Mouse (Mus musculus) neural tube, embryonic 15.5 days (tissue): ENCODE results near the gene Abl2. TPM values are rescaled to one million over a fixed set of nuclear protein-coding genes. Genes with fewer than 3 reads are reported as not detected.

Experiments used
- ATAC-seq: fragments of 200-750 bp; cut with Nextera tagmentation; 2 replicates; pipeline ENCODE4 v1.8.0; 2017; ENCODE audit warnings: mild to moderate bottlenecking, moderate TSS enrichment, moderate library complexity; ENCODE audit not compliant: low FRiP score
- H3K27ac ChIP-seq: fragments of 300-500 bp; sonication (generic); replicated peaks from 2 replicates; pipeline ENCODE4 v1.5.1; 2015; ENCODE audit warnings: mild to moderate bottlenecking, inconsistent platforms
- H3K27me3 ChIP-seq: fragments of 300-500 bp; sonication (generic); replicated peaks from 2 replicates; pipeline ENCODE4 v1.6.1; 2015; ENCODE audit warnings: inconsistent platforms
- H3K36me3 ChIP-seq: fragments of 300-500 bp; sonication (generic); 2 replicates; pipeline ENCODE4 v1.6.1; 2015; ENCODE audit warnings: inconsistent platforms
- H3K4me1 ChIP-seq: fragments of 300-500 bp; sonication (generic); 2 replicates; pipeline ENCODE4 v1.6.1; 2015; ENCODE audit warnings: inconsistent platforms
- H3K4me2 ChIP-seq: fragments of 300-500 bp; sonication (generic); 2 replicates; pipeline ENCODE4 v1.6.1; 2015; ENCODE audit warnings: inconsistent platforms, mild to moderate bottlenecking, moderate library complexity
- H3K4me3 ChIP-seq: fragments of 300-500 bp; sonication (generic); replicated peaks from 2 replicates; pipeline ENCODE4 v1.5.1; 2015; ENCODE audit warnings: mild to moderate bottlenecking, inconsistent platforms
- H3K9ac ChIP-seq: fragments of 300-500 bp; sonication (generic); replicated peaks from 2 replicates; pipeline ENCODE4 v1.6.1; 2015; ENCODE audit warnings: mild to moderate bottlenecking, inconsistent platforms
- H3K9me3 ChIP-seq: fragments of 300-500 bp; sonication (generic); replicated peaks from 2 replicates; pipeline ENCODE4 v1.6.1; 2016; ENCODE audit warnings: inconsistent platforms
- WGBS: fragments of 180-500 bp; shearing (Covaris S2); methylation state at CpG from one replicate; pipeline ENCODE4 v1.1.7; 2015; ENCODE audit warnings: mixed read lengths; 5-methylcytosine and 5-hydroxymethylcytosine counted together
- polyA plus RNA-seq: library from polyadenylated mRNA; unstranded; fragments of >200 nt; fragmentation: Nextera tagmentation; extraction: Ambion mirVana; gene quantifications from 2 replicates; pipeline ENCODE4 v1.2.1, GENCODE M21; 2015

Abl2 gene
- polyA plus RNA-seq, 1 experiment from 2014 or later = 5.3 TPM

- no peaks in the 10 kb centered on the region for H3K9me3 ChIP-seq
- H3K4me2 ChIP-seq = no peak overlapping the region
- no peaks in the 10 kb centered on the region for H3K27me3 ChIP-seq
- ATAC-seq = peak; percentile 68; the same call in 1 of the 2 replicates
- WGBS = 43% methylated on average over 4 of the region's 4 CpGs
- no peak overlapping the region for H3K4me3 ChIP-seq
- no peak overlapping the region for H3K27ac ChIP-seq
- H3K36me3 ChIP-seq = no peaks in the 10 kb centered on the region
- no peak overlapping the region for H3K9ac ChIP-seq
- 0 out of 2 replicates have a peak, but pooled peaks cover 5% of the 10 kb centered on the region for H3K4me1 ChIP-seq
Measured at GRCm38 (mm10) chr1:156539787-156540560, 18.6 kb upstream of the Abl2 start.

- Histone ChIP-seq H3K4me3 (no peak overlapping the region), H3K4me2 (peak overlapping the region; percentile 11; the same call in 1 of the 2 replicates), H3K9ac (no peak overlapping the region), H3K27ac (no peak overlapping the region), H3K4me1 (0 out of 2 replicates have a peak, but pooled peaks cover 5% of the 10 kb centered on the region), H3K9me3 (no peaks in the 10 kb centered on the region), H3K36me3 (no peaks in the 10 kb centered on the region), H3K27me3 (no peaks in the 10 kb centered on the region)
- no peak for ATAC-seq
- 30% methylated on average over 12 of the region's 12 CpGs for WGBS
Measured at GRCm38 (mm10) chr1:156543999-156544398, 14.6 kb upstream of the Abl2 start.

DNA sequence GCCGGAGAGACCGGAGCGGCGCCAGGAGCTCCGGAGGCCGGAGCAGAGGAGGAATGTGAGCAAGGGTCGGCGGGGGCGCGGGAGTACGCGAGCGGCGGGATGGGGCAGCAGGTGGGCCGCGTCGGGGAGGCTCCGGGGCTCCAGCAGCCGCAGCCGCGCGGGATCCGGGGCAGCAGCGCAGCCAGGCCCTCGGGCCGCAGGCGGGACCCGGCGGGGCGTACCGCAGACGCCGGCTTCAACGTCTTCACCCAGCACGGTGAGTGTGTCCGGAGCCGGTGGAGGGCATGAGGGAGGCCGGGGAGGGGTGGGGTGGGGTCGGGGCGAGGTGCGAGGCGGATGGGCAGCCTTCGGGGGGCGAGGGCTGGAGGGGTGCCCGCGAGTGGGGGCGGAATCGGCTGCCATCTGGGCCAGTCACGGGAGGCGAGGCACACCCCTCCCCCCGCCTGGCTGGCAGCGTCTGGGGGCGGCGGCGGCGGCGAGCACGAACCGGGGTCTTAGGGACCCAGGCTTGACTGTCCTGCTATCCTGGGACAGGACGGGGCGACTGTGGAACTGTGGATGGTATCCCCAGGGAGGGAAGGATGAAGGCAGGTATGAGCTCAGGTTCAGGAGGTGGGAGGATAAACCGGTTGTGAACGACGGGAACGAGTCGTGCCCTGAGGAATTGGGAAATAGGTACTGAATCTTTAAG is 509 bp downstream of the Abl2 start:
- Histone ChIP-seq H3K27me3 (no peaks in the 10 kb centered on the region), H3K4me3 (peak overlapping the region; percentile 97), H3K9me3 (no peaks in the 10 kb centered on the region), H3K36me3 (no peaks in the 10 kb centered on the region), H3K4me1 (peaks cover 26% of the 10 kb centered on the region), H3K9ac (peak overlapping the region; percentile 98), H3K27ac (peak overlapping the region; percentile 98), H3K4me2 (peak overlapping the region; percentile 82)
- 1% methylated on average over 59 of the region's 66 CpGs for WGBS
- peak; percentile 69 for ATAC-seq

DNA sequence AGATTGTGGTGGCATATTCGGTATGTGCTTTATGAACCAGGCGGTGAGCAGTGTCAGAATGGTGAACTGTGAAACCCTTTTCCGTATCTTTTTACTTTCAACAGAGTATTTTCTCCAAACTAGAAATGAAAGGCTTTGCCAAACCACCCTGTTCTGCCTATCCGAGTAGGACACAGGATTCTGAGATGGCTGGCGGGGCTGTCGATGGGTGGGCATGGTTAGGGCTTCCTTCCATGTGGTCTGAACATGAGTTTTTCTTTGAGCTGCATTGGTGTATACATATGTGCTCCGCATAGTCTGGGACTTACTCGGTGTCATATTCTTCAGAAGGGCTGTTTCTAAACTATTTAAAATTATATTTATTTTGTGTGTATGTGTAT is 1.0 kb downstream of the Abl2 start:
- Histone ChIP-seq H3K4me3 (peak overlapping the region; percentile 97), H3K36me3 (no peaks in the 10 kb centered on the region), H3K9me3 (no peaks in the 10 kb centered on the region), H3K27ac (peak overlapping the region; percentile 98), H3K9ac (peak overlapping the region; percentile 98), H3K4me1 (peaks cover 26% of the 10 kb centered on the region), H3K27me3 (no peaks in the 10 kb centered on the region), H3K4me2 (peak overlapping the region; percentile 82)
- WGBS = 8% methylated on average over 8 of the region's 8 CpGs
- peak; percentile 40 for ATAC-seq

GRCm38 (mm10) chr1:156560500-156560899 is 1.9 kb downstream of the Abl2 start:
- ATAC-seq = no peak
- Histone ChIP-seq H3K36me3 (no peaks in the 10 kb centered on the region), H3K9me3 (no peaks in the 10 kb centered on the region), H3K4me2 (peak overlapping the region; percentile 82), H3K4me3 (peak overlapping the region; percentile 97), H3K4me1 (peaks cover 26% of the 10 kb centered on the region), H3K27me3 (no peaks in the 10 kb centered on the region), H3K9ac (0 out of 2 replicates have a peak overlapping the region, but pooled peaks have one; percentile 10), H3K27ac (no peak overlapping the region)
- WGBS = 80% methylated on average over 9 of the region's 9 CpGs

DNA sequence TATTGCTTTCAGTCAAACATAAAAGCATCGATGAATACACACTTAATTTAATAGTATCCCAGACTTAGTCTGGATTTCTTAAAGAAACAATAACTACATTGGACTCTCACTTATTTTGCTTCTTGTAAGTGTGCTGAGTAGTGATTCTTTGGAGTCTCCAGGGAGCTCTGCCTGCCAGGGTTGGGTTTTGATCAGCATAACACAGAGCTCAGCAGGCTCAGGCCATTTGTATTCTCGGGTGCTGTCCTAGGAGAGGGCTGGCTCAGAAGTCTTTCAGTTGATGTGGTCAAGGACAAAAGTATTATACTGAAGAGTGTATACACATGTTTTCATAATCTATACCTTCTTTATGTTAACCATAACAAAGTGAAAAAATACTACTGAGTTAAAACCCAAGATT is 6.7 kb downstream of the Abl2 start:
- no peaks in the 10 kb centered on the region for H3K9me3 ChIP-seq
- H3K4me3 ChIP-seq = no peak overlapping the region
- no peak overlapping the region for H3K4me2 ChIP-seq
- 52% methylated on average over 2 of the region's 2 CpGs for WGBS
- no peak for ATAC-seq
- H3K4me1 ChIP-seq = peaks cover 17% of the 10 kb centered on the region
- no peaks in the 10 kb centered on the region for H3K27me3 ChIP-seq
- H3K9ac ChIP-seq = no peak overlapping the region
- no peak overlapping the region for H3K27ac ChIP-seq
- H3K36me3 ChIP-seq = no peaks in the 10 kb centered on the region

GRCm38 (mm10) chr1:156566132-156566531 is 7.5 kb downstream of the Abl2 start:
- Histone ChIP-seq H3K9me3 (no peaks in the 10 kb centered on the region), H3K36me3 (no peaks in the 10 kb centered on the region), H3K27me3 (no peaks in the 10 kb centered on the region), H3K9ac (no peak overlapping the region), H3K27ac (no peak overlapping the region), H3K4me2 (no peak overlapping the region), H3K4me3 (no peak overlapping the region), H3K4me1 (peaks cover 11% of the 10 kb centered on the region; the same call in 1 of the 2 replicates)
- 95% methylated on average over 3 of the region's 3 CpGs for WGBS
- ATAC-seq = no peak

GRCm38 (mm10) chr1:156569615-156570014 is 11.0 kb downstream of the Abl2 start:
- Histone ChIP-seq H3K4me1 (peaks cover 7% of the 10 kb centered on the region; the same call in 1 of the 2 replicates), H3K4me2 (no peak overlapping the region), H3K4me3 (no peak overlapping the region), H3K36me3 (no peaks in the 10 kb centered on the region), H3K27ac (no peak overlapping the region), H3K27me3 (no peaks in the 10 kb centered on the region), H3K9me3 (no peaks in the 10 kb centered on the region), H3K9ac (no peak overlapping the region)
- WGBS = 87% methylated on average over 4 of the region's 4 CpGs
- ATAC-seq = no peak

- no peak for ATAC-seq
- Histone ChIP-seq H3K4me1 (peaks cover 9% of the 10 kb centered on the region; the same call in 1 of the 2 replicates), H3K27me3 (no peaks in the 10 kb centered on the region), H3K4me2 (no peak overlapping the region), H3K9me3 (no peaks in the 10 kb centered on the region), H3K27ac (no peak overlapping the region), H3K4me3 (no peak overlapping the region), H3K36me3 (no peaks in the 10 kb centered on the region), H3K9ac (no peak overlapping the region)
- 87% methylated on average over 4 of the region's 4 CpGs for WGBS
Measured at GRCm38 (mm10) chr1:156572952-156573351, 14.4 kb downstream of the Abl2 start.

- H3K36me3 ChIP-seq = no peaks in the 10 kb centered on the region
- no peak overlapping the region for H3K9ac ChIP-seq
- no peak overlapping the region for H3K4me3 ChIP-seq
- H3K9me3 ChIP-seq = no peaks in the 10 kb centered on the region
- H3K4me2 ChIP-seq = no peak overlapping the region
- H3K27me3 ChIP-seq = no peaks in the 10 kb centered on the region
- H3K4me1 ChIP-seq = peaks cover 14% of the 10 kb centered on the region
- 66% methylated on average over 11 of the region's 11 CpGs for WGBS
- ATAC-seq = no peak
- peak overlapping the region; percentile 24 for H3K27ac ChIP-seq
Measured at GRCm38 (mm10) chr1:156581149-156581548, 22.6 kb downstream of the Abl2 start.

DNA sequence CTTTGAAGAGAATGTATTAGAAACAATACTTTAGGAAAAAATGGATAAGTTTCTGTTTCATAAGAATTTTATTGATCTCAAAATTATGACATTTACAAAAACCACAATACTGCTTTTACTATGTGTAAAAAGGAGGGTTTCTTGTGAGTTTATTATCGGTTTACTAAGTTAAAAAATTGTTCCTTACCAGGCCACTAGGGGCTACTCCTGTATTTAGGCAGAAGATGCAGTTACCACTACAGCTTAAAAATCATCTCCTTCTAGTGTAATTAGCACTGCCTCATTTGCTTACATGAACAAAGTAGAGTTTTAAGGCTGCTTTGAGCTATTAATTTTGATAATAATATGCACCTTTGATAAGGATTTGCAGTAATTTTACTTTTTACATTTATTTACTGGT is 25.6 kb downstream of the Abl2 start:
- Histone ChIP-seq H3K9me3 (no peaks in the 10 kb centered on the region), H3K27me3 (no peaks in the 10 kb centered on the region), H3K27ac (no peak overlapping the region), H3K4me1 (peaks cover 14% of the 10 kb centered on the region), H3K4me3 (no peak overlapping the region), H3K9ac (no peak overlapping the region), H3K36me3 (no peaks in the 10 kb centered on the region), H3K4me2 (no peak overlapping the region)
- no peak for ATAC-seq
- WGBS = 75% methylated on average over 1 of the region's 1 CpGs

DNA sequence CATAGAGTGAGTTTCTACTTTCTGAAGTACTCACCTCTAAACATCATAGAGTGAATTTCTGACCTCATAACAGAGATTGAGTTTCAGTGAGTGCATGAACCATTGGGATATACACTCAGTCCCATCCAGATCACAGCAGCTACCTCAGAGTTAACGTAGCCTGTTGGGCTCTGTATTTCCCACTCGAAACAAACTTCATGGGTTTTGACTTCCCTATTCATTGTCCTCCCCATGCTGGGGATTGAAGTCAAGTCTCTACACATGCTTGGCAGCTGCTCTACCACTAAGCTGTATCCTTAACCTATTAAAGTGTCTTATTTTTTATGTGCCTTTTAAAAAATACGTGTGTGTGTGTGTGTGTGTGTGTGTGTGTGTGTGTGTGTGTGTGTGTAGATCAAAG is 26.9 kb downstream of the Abl2 start:
- peaks cover 8% of the 10 kb centered on the region for H3K4me1 ChIP-seq
- no peaks in the 10 kb centered on the region for H3K27me3 ChIP-seq
- no peak overlapping the region for H3K27ac ChIP-seq
- H3K9ac ChIP-seq = no peak overlapping the region
- no peak for ATAC-seq
- WGBS = 73% methylated on average over 3 of the region's 3 CpGs
- H3K4me2 ChIP-seq = no peak overlapping the region
- H3K36me3 ChIP-seq = no peaks in the 10 kb centered on the region
- H3K4me3 ChIP-seq = no peak overlapping the region
- H3K9me3 ChIP-seq = no peaks in the 10 kb centered on the region
